Mouse (Mus musculus) layer of hippocampus, adult 11-12 months (tissue): Measurements from ENCODE around the gene Atxn3.
"Not testable (repeated sequence)": the region's sequence is repeated elsewhere in the genome, so short reads cannot be mapped to it uniquely, and the experiment has no call there.

Experiments
- DNase-seq: peaks from one replicate; pipeline ENCODE4 v3.0.0; 2022; ENCODE audit warnings: low spot score

Gene Atxn3

DNA sequence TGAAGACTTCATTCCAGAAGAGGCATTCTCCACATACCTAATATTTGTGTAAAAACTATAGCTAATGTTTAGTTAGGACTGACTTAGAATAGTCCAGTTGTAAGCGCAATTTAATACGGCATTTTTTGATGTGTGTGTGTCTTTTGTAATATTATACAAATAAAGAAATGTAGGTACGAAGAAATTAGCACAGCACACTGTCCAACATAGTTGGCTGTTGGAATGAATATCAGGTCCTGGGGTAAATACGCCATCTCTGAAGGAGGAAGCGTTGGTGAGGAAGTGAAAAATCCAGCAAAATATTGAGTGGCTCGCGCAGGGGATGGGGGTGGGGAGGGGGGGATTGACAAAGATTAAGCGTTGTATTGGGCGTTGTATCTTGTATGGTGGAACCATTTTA, 510 bp upstream of the Atxn3 start:
- DNase-seq, result no peak

DNA sequence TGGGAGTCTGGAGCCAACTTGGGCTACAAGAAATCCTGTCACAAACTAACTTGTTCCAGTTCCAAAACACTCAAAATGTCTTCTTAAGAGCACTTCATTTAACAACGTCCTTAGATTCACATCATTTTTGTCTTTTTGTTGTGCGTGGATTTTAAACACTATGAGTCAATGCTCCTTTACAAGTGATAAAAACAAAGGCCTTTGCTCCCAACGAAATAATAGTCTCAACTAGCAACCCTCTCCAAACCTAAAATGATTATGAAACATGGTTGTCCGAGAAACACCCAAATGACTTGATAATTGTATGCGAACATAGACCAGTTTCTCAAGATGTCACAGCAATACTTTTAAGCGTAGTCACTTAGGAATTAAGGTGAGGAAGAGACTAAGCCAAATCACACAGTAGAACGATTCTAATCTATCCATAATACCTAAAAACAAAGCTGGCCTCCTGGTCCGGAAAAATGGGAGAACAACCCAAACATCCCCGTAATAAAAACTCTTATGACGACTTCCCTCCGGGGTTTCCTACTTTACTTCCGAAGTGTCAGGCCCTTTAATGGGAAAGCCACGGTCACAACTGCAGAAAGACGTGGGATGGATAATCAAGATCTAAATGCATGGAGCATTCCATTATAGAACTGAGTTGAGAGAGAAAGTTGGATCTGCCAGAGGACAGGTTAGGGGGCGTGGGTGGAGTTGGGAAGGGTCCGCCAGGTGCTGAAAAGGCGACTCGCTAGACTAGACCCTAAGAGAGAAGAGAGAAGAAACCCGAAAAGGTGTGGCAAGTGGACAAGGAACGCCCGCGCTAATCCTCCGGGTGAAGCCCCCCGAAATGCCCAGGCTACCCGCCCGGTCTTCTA, 736 bp downstream of the Atxn3 start:
- no peak for DNase-seq

DNA sequence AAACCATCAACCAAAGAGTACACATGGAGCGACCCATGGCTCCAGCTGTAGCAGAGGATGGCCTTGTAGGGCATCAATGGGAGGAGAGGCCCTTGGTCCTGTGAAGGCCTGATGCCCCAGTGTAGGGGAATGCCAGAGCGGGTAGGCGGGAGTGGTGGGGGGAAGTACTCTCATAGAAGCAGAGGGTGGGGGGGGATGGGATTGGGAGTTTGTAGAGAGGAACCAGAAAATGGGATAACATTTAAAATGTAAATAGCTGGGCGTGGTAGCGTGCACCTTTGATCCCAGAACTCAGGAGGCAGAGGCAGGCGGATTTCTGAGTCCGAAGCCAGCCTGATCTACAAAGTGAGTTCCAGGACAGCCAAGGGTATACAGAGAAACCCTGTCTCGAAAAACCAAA, 2.2 kb downstream of the Atxn3 start:
- DNase-seq, result not testable (repeated sequence)

DNA sequence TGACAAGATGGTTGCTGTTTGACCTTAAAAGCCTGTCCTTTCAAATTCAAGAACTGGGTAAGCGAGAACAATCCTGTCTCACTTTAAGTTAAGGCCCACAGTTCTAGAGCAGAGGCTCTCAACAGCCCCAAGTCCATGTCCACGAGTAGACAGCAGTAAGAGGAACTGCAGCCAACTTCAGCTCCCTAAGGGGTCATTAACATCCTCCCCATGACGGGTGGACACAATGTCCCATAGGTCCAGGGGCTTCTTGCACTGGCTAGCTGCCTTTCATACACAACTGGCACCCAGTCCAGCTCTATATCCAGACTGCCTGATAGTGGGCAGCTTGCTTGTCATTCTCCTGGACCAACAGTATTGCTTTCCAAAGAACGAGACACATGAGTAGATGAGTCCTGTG, 9.2 kb downstream of the Atxn3 start:
- no peak for DNase-seq

DNA sequence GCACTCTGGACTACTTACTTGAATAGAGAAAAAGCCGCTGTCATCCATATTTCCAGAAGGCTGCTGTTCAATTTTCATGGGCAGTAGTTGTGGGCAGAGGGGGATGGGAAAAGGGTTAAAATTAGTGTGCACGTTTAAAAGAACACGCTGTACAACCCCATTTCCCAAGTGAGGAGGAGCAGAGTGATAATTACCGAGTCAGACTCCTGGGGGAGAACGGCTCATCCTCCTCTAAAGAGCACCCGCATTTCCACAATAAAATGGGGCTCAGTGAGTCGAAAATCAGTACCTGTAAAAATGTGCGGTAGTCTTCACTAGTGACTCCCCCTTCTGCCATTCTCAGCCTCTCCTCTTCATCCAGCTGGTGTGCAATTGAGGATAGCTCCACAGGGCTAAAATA, 10.1 kb downstream of the Atxn3 start:
- DNase-seq, result no peak

DNA sequence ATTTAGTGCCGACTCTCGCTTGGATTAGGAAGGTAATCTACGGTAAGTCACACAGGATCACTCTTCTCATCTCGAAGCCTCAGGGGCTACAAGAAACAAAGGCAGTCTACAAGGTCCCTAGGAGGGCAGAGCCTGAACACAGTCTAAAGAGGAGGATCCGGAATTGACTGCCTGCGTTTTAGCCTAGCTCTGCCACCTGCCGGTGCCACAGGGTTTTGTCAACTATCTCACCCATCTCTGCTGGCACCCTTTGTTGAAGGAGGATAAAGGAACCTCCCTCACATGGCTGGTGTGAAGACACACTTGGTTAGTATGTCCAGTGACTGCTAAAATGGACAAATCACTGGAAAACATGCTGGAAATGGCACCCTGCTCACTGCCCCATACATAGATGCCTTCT, 20.5 kb downstream of the Atxn3 start:
- DNase-seq, result no peak

DNA sequence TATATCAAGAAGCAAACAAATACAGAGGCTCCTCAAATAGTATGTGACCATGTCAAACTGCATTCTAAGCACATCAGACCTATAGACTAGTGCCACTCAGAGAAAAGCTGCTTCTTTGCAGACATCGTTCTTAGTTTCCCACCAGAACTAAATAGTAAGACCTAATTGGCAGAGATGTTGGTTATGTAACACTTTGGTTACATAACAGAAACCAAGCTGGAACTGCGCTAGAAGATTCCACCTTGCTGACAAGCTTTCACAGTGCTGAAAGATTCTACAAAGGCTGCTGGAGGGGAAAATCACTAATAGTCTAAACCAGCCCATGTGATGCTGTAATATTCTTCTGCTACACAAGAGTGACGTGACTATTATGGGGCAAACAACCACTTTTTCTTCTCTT, 22.8 kb downstream of the Atxn3 start:
- no peak for DNase-seq

DNA sequence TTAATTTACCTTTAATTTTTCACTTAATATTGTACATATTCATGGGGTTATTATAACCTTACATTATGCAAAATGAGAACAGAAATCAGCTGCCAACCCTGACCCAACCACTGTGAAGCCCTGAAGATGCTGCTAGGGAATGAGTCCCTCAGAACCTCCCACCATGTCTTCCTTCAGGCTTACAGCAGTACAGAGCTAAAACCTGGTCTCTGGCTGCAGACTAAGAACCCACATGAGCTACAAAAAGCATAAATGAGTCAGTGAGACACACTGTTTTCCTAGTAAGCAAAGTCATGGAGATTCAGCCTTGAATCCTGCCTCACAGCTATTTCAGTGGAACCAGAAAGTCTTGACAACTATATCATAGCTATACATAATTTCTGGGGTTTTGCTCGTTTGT, 29.6 kb downstream of the Atxn3 start:
- no peak for DNase-seq

DNA sequence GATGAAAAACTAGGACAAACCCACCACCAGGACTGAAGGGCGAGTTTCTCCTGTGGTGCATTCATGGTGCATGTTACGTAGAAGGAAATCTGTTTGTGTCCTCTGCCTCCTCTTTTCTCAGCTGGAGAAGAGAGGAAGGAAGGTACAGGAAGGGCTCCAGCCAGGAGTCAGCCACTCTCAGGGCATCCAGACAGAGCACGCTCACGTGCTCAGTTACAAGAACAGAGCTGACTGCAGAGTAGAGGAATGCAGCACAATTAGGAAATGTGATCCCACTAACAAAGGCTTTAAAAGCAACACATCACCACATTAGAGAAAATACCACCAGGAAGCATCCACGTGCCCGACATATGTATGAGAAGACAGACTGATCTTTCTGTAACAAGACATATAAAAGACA, 35.7 kb downstream of the Atxn3 start:
- no peak for DNase-seq

DNA sequence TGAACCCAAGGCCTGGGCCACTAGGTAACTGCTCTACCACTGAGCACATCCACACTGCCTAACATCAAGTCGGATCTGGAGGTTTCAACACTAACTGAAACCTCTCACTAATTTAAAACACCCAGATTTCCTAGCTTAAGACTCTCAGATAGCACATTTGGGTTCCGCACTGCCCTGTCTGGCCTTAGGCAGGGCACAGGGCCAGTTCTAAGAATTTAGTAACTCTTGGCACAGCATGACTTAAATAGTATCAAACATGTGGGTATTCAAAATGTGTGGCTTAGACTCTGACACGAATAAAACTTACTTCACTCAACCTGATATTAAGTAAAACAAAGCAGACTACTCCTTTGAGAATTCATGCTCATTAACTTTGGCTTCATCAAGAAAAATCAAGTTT, 38.2 kb downstream of the Atxn3 start:
- DNase-seq, result no peak

DNA sequence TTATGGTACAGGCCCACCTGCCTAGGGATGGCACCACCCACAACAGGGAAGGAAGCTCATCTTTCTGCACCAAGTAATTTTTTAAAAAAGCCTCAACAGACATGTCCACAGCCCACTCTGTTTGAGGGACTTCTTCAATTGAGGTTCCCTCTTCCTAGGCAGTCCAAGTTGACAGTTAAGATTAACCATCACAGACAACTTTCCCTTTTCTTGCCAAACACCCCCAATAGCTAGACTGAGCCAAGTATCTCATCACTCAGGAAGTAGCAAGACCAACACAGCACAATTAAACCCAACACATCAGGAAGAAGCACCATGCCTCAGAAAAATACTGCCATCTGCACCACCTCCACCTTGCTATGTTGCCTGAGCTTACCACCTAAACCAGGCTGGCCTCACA, 40.9 kb downstream of the Atxn3 start:
- no peak for DNase-seq

DNA sequence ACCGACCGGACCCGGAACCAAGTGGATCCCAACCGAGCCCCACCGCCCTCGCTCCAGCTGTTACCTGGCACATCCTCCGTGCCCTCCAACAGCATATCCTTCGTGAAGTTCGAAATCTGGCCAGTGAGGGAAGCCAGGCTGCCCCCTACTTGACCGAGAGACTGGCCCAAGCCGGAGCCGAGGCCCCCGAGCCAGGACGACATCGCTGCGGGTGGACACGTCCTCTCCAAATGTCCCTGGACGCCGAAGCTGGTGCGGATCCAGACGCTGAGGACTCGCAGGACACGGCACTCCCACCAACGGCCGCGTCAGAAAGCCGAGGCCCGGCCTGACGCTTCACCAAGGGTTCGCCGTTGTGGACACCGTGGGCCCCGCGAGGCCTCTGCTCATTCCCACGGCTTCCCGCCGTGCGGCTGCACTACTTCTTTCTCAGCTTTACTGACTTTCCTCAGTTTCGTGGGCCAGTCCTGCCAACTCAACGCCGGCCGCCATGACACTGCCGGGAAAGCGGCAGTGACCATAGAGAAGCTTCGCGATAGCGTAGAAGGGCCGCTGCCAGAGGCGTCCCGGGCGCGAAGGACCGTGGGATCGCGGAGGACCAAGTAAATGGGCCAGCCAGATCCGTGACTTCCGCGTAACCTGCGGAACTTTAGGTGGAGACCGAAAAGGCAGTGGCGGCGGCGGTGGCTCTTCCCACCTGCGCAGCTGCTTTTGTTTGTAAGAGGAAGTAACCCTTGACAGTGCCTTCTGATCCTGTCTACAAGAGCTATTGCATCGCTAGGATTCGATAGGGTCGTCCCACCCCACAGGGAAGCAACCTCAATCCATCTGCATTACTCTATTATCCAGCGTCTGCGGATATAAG, 45.2 kb downstream of the Atxn3 start, which contains the start of gene Trip11:
Gene Trip11 (minus strand): TSS at position 642 of the 865 bp plus-strand sequence.
- peak; percentile 90 for DNase-seq

DNA sequence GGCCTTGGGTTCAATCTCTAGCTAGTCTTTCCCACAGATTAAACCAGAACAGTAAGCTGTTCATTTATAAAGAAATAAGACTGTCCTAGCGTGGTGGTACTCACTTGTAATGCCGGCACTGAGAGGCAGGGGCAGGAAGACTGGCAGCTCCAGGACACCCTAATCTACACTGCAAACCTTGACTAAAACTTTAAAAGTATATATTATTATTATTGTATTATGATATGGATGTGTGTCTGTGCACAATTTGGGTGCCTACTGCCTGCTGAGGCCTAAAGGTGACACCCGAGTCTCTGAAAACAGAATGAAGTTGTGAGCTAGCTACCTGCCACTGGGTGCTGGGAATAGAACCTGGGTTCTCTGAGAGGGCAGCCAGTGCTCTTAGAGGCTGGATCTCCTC, 46.7 kb downstream of the Atxn3 start:
- DNase-seq, result no peak

DNA sequence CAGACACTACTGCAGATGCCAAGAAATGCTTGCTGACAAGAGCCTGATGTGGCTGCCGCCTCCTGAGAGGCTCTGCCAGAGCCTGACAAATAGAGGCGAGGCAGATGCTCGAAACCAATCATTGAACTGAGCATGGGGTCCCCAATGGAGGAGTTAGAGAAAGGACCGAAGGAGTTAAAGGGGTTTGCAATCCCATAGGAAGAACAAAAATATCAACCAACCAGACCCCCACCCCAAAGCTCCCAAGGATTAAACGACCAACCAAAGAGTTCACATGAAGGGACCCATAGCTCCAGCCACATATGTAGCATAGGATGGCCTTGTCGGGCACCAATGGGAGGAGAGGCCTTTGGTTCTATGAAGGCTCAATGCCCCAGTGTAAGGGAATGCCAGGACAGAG, 47.7 kb downstream of the Atxn3 start:
- DNase-seq, result no peak

DNA sequence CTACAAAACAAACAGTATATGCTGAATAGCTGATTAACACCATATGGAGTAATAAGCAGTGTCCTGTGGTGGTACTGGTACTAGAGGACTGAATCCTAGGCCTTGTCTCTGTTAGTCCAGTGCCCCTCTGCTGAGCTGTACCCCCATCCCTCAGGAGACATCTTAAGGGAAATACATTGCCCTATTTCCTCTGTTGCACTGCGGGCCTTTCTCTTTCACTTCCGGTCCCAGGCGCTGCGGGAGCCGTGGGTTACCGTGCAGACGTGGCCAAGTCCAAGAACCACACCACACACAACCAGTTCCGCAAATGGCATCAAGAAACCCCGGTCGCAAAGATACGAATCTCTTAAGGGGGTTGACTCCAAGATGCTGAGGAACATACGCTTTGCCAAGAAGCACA, 52.2 kb downstream of the Atxn3 start:
- no peak for DNase-seq

DNA sequence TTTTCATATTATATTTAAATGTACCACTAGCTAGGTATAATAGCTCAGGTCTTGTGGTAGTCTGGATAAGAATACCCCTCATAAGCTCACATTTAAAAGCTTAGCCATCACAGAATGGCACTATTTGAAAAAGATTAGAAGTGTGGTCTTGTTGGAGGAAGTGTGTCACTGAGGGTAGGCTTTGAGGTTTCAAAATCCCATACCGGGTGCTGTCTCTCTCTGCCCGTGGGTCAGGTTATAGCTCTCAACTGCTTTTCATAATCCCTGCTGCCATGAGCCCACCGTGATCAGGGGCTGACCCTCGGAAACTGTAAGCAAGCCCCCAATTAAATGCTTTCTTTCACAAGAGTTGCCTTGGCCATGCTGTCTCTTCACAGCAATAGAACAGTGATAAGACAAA, 53.1 kb downstream of the Atxn3 start:
- DNase-seq, result no peak

DNA sequence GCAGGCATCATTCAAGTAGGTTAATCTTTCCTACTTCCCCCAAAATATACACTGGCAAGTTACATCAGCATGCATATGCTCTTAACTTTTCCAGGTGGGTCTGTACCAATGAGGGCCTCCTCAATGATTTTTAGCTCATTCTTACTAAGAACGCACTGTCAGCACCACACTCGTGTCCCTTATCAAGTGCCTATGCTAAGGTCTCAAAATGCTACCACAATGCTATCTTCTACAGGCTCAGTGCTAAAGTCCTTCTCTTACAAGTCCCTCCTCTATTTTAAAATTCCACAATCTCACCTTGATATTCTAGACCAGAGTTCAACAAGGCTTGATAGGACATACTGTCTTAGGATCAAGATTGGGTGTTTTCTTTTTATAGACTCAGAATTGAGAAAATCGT, 53.9 kb downstream of the Atxn3 start:
- DNase-seq, result no peak

DNA sequence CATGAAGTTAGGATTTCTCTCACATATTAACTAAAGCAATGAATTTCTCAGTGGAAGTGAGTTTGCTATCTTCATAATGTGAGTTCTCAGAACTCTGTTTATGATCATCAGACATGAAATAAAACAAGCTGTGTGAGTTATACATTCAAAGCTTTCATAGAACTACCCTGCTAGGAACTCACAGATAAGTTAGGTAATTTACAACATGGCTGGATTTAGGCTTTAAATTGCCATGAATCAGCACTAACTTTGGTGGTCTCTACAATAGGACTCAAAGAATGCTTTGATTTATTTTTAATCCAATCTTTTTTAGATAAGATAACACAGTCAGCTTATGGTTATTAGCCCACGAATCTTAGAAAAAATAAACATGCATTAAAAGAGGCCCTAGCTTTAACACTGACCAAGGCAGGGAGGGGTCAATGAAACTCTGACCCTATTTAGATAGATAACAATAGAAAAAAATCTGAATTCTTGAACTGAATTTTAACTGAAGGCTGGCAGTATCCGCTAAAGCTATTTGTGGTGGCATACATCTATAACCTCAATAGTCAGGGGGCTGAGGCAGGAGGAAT, 58.3 kb downstream of the Atxn3 start:
- DNase-seq, result no peak

DNA sequence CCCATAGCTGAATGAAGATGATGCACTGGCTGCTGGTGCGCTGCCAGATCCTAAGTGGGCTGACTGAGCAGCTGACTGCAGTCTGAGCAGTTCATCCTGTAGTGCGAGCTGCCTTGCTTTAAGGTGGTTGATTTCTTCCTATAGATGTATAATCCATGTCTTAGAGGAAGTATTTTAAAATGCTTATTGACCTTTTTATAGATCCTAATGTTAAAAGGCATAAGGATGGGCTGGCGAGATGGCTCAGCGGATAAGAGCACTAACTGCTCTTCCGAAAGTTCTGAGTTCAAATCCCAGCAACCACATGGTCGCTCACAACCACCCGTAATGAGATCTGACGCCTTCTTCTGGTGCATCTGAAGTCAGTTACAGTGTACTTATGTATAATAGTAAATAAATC, 59.1 kb downstream of the Atxn3 start:
- DNase-seq, result no peak

DNA sequence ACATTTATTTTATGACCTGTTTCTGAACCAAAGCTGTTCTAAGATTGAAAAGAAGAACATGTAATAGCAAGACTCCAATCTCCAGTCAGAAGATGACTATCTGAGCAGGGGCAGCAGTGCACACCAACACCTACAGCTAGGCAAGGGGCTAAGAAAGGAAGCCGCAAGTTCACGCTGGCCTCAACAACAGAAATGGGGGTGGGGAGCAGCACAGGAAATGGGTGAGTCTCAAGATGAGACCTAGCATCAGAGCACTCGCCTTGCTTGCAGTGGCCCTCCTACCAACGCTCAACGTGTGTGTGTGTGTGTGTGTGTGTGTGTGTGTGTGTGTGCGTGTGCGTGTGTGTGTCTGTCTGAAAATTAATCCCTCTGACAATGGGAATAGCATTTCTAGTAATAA, 60.9 kb downstream of the Atxn3 start:
- no peak for DNase-seq

DNA sequence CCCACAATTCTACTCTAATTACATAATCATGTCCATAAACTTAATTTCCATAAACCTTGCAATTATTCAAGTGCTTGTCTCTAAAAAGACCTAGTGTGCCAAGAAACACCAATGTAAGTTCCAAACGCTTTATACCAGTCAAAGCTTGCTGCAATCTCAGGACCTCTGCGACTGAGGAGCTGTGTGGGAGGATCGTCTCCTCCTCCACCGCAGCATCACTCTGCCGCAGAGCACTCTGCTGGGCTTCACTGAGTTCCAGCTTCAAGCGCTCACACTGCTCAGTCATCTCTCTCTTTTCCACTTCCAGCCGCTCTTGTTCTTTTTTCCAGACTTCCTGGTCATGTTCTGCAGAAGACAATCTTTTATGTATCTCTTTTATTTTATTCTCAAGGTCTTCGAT, 64.8 kb downstream of the Atxn3 start:
- DNase-seq, result no peak

DNA sequence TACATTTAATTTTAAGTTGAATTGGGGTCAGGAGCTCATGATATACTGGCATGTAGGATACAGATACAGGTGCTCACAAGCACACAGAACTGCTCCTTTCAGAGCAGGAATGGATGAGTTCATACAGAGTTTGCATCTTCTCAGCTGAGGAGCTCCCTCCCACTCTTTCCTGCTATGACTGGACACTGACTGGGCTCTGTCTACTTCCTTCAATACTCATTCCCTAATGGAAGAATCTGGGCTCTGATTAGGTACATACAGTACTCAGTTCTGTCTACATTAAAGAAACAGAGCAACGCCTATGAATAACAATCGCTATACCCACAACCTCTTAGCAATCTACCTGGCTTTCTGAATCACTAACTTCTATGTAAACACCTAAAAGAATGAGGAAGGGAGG, 65.2 kb downstream of the Atxn3 start:
- DNase-seq, result no peak

DNA sequence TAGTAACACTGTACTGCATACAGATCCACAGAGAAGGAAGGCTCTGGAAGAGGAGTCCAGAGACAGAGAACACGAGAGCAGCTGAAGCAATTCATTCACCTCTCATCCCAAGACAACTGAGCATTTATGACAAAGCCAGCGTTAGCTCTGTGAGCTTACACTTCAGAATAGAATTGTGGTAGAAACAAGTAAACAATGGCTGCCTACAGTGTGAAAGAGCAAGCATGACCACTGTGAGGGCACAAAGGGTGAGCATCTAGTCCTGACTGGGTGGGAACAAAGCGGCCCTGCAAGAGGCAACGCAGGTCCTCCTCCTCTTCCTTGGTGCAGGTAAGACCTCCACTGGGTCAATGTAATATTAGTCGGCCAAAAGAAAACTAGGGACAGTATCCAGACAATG, 67.0 kb downstream of the Atxn3 start:
- DNase-seq, result no peak
